Mouse (Mus musculus): ENCODE results near the gene Hadha.

GRCm38 (mm10) chr5:30112533-30113068 is 42.4 kb downstream of the Hadha start:
- TF ChIP-seq CTCF (conservative IDR thresholded peaks at IDR 0.05; ENCODE audit: insufficient read depth, insufficient read length, low read depth, low read length) (peak; percentile 27; the same call in 1 of the 2 replicates), POLR2A (IDR thresholded peaks at IDR 0.05; ENCODE audit: low read depth, low read length) (no peak)

Measured in kidney, adult 2 months (tissue).